Mouse (Mus musculus): Measurements from ENCODE around the gene Sorbs1. TPM values are rescaled to one million over a fixed set of nuclear protein-coding genes. Genes with fewer than 3 reads are reported as not detected.

Gene Sorbs1
- polyA plus RNA-seq, 2 experiments = 11.3 to 31.0 TPM

GRCm38 (mm10) chr19:40451307-40451706 is 62.3 kb downstream of the Sorbs1 start:
- TF ChIP-seq EP300 (IDR thresholded peaks at IDR 0.05; ENCODE audit: low read depth) = no peak
- no peak for TF ChIP-seq CTCF (IDR thresholded peaks at IDR 0.05; ENCODE audit: low read depth)
- Histone ChIP-seq H3K4me1 (replicated peaks; ENCODE audit: control insufficient read depth in 2 of 2, insufficient read depth in 2 of 2, low read length in 1 of 2) (no peaks in the 10 kb centered on the region), H3K27ac (no peak overlapping the region), H3K4me2 (ENCODE audit: low read depth) (no peak overlapping the region), H3K9me3 (ENCODE audit: control insufficient read depth, low read length) (no peaks in the 10 kb centered on the region), H3K9ac (replicated peaks) (no peak overlapping the region), H3K4me3 (ENCODE audit: insufficient read depth in 1 of 2, low read depth in 2 of 2, low read length in 2 of 2) (no peak overlapping the region), H3K36me3 (replicated peaks; ENCODE audit: control insufficient read depth, insufficient read depth, low read depth) (no peaks in the 10 kb centered on the region; the same call in 1 of the 2 replicates), H3K27me3 (ENCODE audit: control insufficient read depth, insufficient read depth, low read length) (no peaks in the 10 kb centered on the region)
- DNase-seq (ENCODE audit: low read depth in 3 of 3, low spot score in 3 of 3) (no peak), ATAC-seq (ENCODE audit: insufficient read depth) (no peak)
- 80% methylated on average over 6 of the region's 6 CpGs for whole genome bisulfite sequencing (ENCODE audit: insufficient replicate concordance)

GRCm38 (mm10) chr19:40446525-40446924 is 67.1 kb downstream of the Sorbs1 start:
- WGBS (ENCODE audit: insufficient replicate concordance) = 90% methylated on average over 9 of the region's 9 CpGs

GRCm38 (mm10) chr19:40442377-40442776 is 71.2 kb downstream of the Sorbs1 start:
- H3K27me3 ChIP-seq (ENCODE audit: control insufficient read depth, insufficient read depth, low read length) = no peaks in the 10 kb centered on the region
- 18% methylated on average over 3 of the region's 3 CpGs for WGBS (ENCODE audit: insufficient replicate concordance)
- DNase-seq (ENCODE audit: low read depth in 3 of 3, low spot score in 3 of 3) = peak; percentile 22 to 41 (median 26)
- H3K9me3 ChIP-seq (ENCODE audit: control insufficient read depth, low read length) = no peaks in the 10 kb centered on the region
- peak; percentile 83 for ATAC-seq (ENCODE audit: insufficient read depth)
- H3K36me3 ChIP-seq (replicated peaks; ENCODE audit: control insufficient read depth, insufficient read depth, low read depth) = no peaks in the 10 kb centered on the region
- H3K4me2 ChIP-seq (ENCODE audit: low read depth) = peak overlapping the region; percentile 37
- peaks cover 11 to 25% of the 10 kb centered on the region in 2 experiments for H3K4me1 ChIP-seq (replicated peaks; ENCODE audit: control insufficient read depth in 2 of 2, insufficient read depth in 2 of 2, low read length in 1 of 2)
- H3K9ac ChIP-seq (replicated peaks) = no peak overlapping the region
- no peak overlapping the region for H3K27ac ChIP-seq
- no peak overlapping the region for H3K4me3 ChIP-seq (ENCODE audit: insufficient read depth in 1 of 2, low read depth in 2 of 2, low read length in 2 of 2)
- TF ChIP-seq CTCF (IDR thresholded peaks at IDR 0.05; ENCODE audit: low read depth) (no peak), EP300 (IDR thresholded peaks at IDR 0.05; ENCODE audit: low read depth) (no peak)

More at GRCm38 (mm10) chr19:40446525-40446924, 67.1 kb downstream of the Sorbs1 start:
- Histone ChIP-seq H3K27ac (no peak overlapping the region), H3K4me3 (ENCODE audit: insufficient read depth in 1 of 2, low read depth in 2 of 2, low read length in 2 of 2) (no peak overlapping the region), H3K27me3 (ENCODE audit: control insufficient read depth, insufficient read depth, low read length) (no peaks in the 10 kb centered on the region), H3K9ac (replicated peaks) (no peak overlapping the region), H3K4me1 (replicated peaks; ENCODE audit: control insufficient read depth in 2 of 2, insufficient read depth in 2 of 2, low read length in 1 of 2) (peaks cover 11 to 16% of the 10 kb centered on the region in 2 experiments), H3K36me3 (replicated peaks; ENCODE audit: control insufficient read depth, insufficient read depth, low read depth) (no peaks in the 10 kb centered on the region; the same call in 1 of the 2 replicates), H3K4me2 (ENCODE audit: low read depth) (no peak overlapping the region), H3K9me3 (ENCODE audit: control insufficient read depth, low read length) (no peaks in the 10 kb centered on the region)
- no peak for ATAC-seq (ENCODE audit: insufficient read depth)
- TF ChIP-seq CTCF (IDR thresholded peaks at IDR 0.05; ENCODE audit: low read depth) = no peak
- TF ChIP-seq EP300 (IDR thresholded peaks at IDR 0.05; ENCODE audit: low read depth) = no peak
- DNase-seq (ENCODE audit: low read depth in 3 of 3, low spot score in 3 of 3) = no peak

GRCm38 (mm10) chr19:40440951-40441350 is 72.6 kb downstream of the Sorbs1 start:
- H3K36me3 ChIP-seq (replicated peaks; ENCODE audit: control insufficient read depth, insufficient read depth, low read depth) = no peaks in the 10 kb centered on the region
- H3K27ac ChIP-seq = no peak overlapping the region
- no peak for TF ChIP-seq EP300 (IDR thresholded peaks at IDR 0.05; ENCODE audit: low read depth)
- no peak for TF ChIP-seq CTCF (IDR thresholded peaks at IDR 0.05; ENCODE audit: low read depth)
- H3K9ac ChIP-seq (replicated peaks) = no peak overlapping the region
- ATAC-seq (ENCODE audit: insufficient read depth) (no peak), DNase-seq (ENCODE audit: low read depth in 3 of 3, low spot score in 3 of 3) (no peak)
- no peaks in the 10 kb centered on the region for H3K27me3 ChIP-seq (ENCODE audit: control insufficient read depth, insufficient read depth, low read length)
- H3K4me1 ChIP-seq (replicated peaks; ENCODE audit: control insufficient read depth in 2 of 2, insufficient read depth in 2 of 2, low read length in 1 of 2) = peaks cover 11 to 30% of the 10 kb centered on the region in 2 experiments
- no peak overlapping the region for H3K4me3 ChIP-seq (ENCODE audit: insufficient read depth in 1 of 2, low read depth in 2 of 2, low read length in 2 of 2)
- 56% methylated on average over 4 of the region's 4 CpGs for WGBS (ENCODE audit: insufficient replicate concordance)
- H3K9me3 ChIP-seq (ENCODE audit: control insufficient read depth, low read length) = no peaks in the 10 kb centered on the region
- H3K4me2 ChIP-seq (ENCODE audit: low read depth) = no peak overlapping the region

GRCm38 (mm10) chr19:40438907-40439306 is 74.7 kb downstream of the Sorbs1 start:
- H3K27ac ChIP-seq = no peak overlapping the region
- peaks cover 11 to 30% of the 10 kb centered on the region in 2 experiments for H3K4me1 ChIP-seq (replicated peaks; ENCODE audit: control insufficient read depth in 2 of 2, insufficient read depth in 2 of 2, low read length in 1 of 2)
- no peak for TF ChIP-seq CTCF (IDR thresholded peaks at IDR 0.05; ENCODE audit: low read depth)
- no peak for TF ChIP-seq EP300 (IDR thresholded peaks at IDR 0.05; ENCODE audit: low read depth)
- no peaks in the 10 kb centered on the region for H3K9me3 ChIP-seq (ENCODE audit: control insufficient read depth, low read length)
- 82% methylated on average over 10 of the region's 10 CpGs for WGBS (ENCODE audit: insufficient replicate concordance)
- H3K9ac ChIP-seq (replicated peaks) = no peak overlapping the region
- H3K4me2 ChIP-seq (ENCODE audit: low read depth) = no peak overlapping the region
- H3K4me3 ChIP-seq (ENCODE audit: insufficient read depth in 1 of 2, low read depth in 2 of 2, low read length in 2 of 2) = no peak overlapping the region
- H3K27me3 ChIP-seq (ENCODE audit: control insufficient read depth, insufficient read depth, low read length) = no peaks in the 10 kb centered on the region
- no peak for DNase-seq (ENCODE audit: low read depth in 3 of 3, low spot score in 3 of 3)
- no peaks in the 10 kb centered on the region for H3K36me3 ChIP-seq (replicated peaks; ENCODE audit: control insufficient read depth, insufficient read depth, low read depth)
- no peak for ATAC-seq (ENCODE audit: insufficient read depth)

All from liver, embryonic 14.5 days (tissue).